Mouse (Mus musculus): ENCODE results near the gene Itch. TPM values are rescaled to one million over a fixed set of nuclear protein-coding genes. Genes with fewer than 3 reads are reported as not detected.

The Itch gene
- 53.9 TPM for polyA plus RNA-seq (2014; fragmentation: Illumina TruSeq; extraction: RNeasy Lipid Tissue Mini Kit (QIAGEN cat#74804); ENCODE audit: low read depth, low replicate concordance)

DNA sequence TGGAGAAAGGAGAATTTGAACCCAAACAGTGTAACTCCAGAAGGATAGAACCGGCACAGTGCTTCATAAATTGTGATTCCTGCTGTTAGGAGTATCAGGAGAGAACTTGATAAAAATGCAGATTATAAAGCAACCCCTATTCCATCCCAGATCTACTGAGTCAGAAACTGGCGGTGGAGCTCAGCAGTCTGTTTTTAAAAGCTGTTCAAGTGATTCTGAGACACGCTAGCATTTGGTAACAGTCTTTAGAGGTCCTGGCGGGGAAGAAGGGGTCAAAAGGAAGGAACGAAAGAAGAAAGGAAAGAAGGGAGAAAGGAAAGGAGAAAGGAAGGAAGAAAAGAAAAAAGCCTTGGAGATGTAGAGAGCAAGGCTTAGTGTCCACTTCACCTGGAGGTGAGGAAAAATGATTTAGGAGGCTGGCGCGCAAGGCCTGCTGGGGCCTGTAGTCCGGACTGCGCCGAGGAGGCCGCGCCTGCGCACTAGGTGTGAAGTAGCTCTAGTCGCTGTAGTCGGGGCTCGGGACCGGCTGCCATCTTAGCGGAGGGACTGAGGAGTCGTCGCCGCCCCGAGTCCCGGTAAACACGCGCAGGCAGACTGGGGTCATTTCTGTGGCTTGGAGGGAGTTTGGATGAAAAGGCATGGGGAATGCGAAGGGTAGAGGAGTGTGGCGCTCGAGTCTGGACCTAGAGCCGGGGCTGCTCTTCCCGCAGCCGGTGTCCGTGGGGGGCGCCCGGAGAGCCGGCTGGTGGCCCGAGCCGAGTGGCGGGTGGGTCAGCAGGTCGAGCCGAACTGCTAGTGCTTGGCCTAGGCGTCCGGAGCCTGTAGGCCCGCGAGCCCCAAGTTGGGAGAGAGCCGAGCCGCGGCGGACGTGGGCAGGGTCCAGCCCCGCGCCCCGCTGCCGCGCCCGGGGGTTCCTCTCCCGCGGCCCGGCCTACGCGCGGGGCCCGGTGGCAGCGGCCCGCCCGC, at the start of gene Itch:
Gene Itch (plus strand): TSS at position 499 of the 966 bp plus-strand sequence.

DNA sequence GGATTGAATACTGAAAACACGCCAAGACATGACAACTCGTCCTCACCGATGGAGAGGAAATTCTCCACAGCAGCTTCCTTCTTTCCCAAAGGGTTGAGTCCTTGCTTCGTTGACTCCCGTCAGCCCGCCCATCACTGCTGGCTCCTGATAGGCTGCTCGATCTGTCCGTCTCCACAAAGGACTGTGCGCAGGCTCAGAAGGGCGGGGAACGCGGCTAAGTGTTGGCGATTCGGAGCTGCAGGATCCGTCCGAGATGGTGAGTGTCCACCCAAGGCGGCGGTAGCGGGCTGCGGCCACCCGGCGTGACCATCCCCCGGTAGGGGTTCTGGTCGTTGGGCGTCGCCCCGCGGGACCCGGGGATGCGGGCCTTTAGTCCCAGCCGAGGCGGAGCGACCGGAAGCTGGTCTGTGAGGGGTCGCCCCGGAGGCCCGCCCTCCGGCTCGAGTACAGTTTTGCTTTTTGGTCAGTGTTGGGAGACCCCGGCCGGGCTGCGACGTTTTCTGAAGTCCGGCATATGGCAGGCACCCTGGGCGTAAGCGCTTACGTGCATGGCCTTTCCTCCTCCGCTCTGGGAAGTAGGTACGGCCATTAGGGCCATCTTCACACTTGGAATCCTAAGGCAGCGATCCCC, 103.2 kb downstream of the Itch start, which contains the start of gene Dynlrb1:
Gene Dynlrb1 (plus strand): TSS at position 172 of the 631 bp plus-strand sequence.

DNA sequence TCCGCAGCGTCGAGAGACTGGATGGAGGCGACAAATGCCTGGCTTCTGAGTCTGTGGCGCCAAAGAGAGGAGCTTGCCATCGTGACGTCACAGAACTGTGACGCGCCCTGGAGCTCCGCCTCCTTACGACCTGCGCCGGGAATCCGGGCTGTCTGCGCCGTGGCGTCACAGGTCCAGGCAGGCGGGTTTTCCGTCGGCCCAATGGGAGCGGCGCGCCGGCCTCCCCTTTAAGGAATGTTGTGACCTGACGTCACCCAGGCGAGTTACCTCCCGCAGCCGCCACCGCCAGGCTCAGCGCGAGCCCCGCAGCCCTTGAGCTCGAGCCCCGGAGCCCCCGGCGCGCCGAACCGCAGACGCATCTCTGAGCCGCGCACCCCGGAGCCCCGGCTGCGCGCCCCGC, 142.9 kb downstream of the Itch start, which contains the start of gene Map1lc3a:
Gene Map1lc3a (plus strand): TSS at position 103 of the 400 bp plus-strand sequence.

Other genes starting within 250 kb of the Itch start
- gene Eif2s2, start 240.6 kb upstream of the Itch start, polyA plus RNA-seq (2014; fragmentation: Illumina TruSeq; extraction: RNeasy Lipid Tissue Mini Kit (QIAGEN cat#74804); ENCODE audit: low read depth, low replicate concordance), result 159 TPM
- 0.19 TPM for gene Gm14226, start 115.2 kb upstream of the Itch start, polyA plus RNA-seq (2014; fragmentation: Illumina TruSeq; extraction: RNeasy Lipid Tissue Mini Kit (QIAGEN cat#74804); ENCODE audit: low read depth, low replicate concordance)
- 742 TPM for gene Ahcy, start 59.0 kb upstream of the Itch start, polyA plus RNA-seq (2014; fragmentation: Illumina TruSeq; extraction: RNeasy Lipid Tissue Mini Kit (QIAGEN cat#74804); ENCODE audit: low read depth, low replicate concordance)
- 151 TPM for gene Dynlrb1, start 103.0 kb downstream of the Itch start, polyA plus RNA-seq (2014; fragmentation: Illumina TruSeq; extraction: RNeasy Lipid Tissue Mini Kit (QIAGEN cat#74804); ENCODE audit: low read depth, low replicate concordance)
- gene Map1lc3a, start 142.8 kb downstream of the Itch start, polyA plus RNA-seq (2014; fragmentation: Illumina TruSeq; extraction: RNeasy Lipid Tissue Mini Kit (QIAGEN cat#74804); ENCODE audit: low read depth, low replicate concordance), result 2.8 TPM
- gene Pigu, start 223.9 kb downstream of the Itch start, polyA plus RNA-seq (2014; fragmentation: Illumina TruSeq; extraction: RNeasy Lipid Tissue Mini Kit (QIAGEN cat#74804); ENCODE audit: low read depth, low replicate concordance), result 21.6 TPM
- gene Trp53inp2, start 247.6 kb downstream of the Itch start, polyA plus RNA-seq (2014; fragmentation: Illumina TruSeq; extraction: RNeasy Lipid Tissue Mini Kit (QIAGEN cat#74804); ENCODE audit: low read depth, low replicate concordance), result 126 TPM

Data from liver, adult 10 weeks (tissue).